Mouse (Mus musculus): ENCODE results near the gene Xpr1.

Gene Xpr1

GRCm38 (mm10) chr1:155253126-155253525 is 164.1 kb downstream of the Xpr1 start:
- no peak for DNase-seq (ENCODE audit: extremely low read depth, low read depth, low spot score)

GRCm38 (mm10) chr1:155252631-155253121 is 164.5 kb downstream of the Xpr1 start:
- no peak for DNase-seq (ENCODE audit: extremely low read depth, low read depth, low spot score)

- no peak for DNase-seq (ENCODE audit: extremely low read depth, low read depth, low spot score)
Observed at GRCm38 (mm10) chr1:155251596-155251995, 165.6 kb downstream of the Xpr1 start.

- no peak for DNase-seq (ENCODE audit: extremely low read depth, low read depth, low spot score)
Observed at GRCm38 (mm10) chr1:155250531-155251135, 166.6 kb downstream of the Xpr1 start.

GRCm38 (mm10) chr1:155249896-155250295 is 167.3 kb downstream of the Xpr1 start:
- DNase-seq (ENCODE audit: extremely low read depth, low read depth, low spot score) = no peak

GRCm38 (mm10) chr1:155248041-155248440 is 169.2 kb downstream of the Xpr1 start:
- no peak for DNase-seq (ENCODE audit: extremely low read depth, low read depth, low spot score)

- DNase-seq (ENCODE audit: extremely low read depth, low read depth, low spot score) = no peak
Observed at GRCm38 (mm10) chr1:155247441-155247840, 169.8 kb downstream of the Xpr1 start.

GRCm38 (mm10) chr1:155245516-155245915 is 171.7 kb downstream of the Xpr1 start:
- DNase-seq (ENCODE audit: extremely low read depth, low read depth, low spot score) = no peak

GRCm38 (mm10) chr1:155244771-155245211 is 172.4 kb downstream of the Xpr1 start:
- DNase-seq (ENCODE audit: extremely low read depth, low read depth, low spot score) = no peak

- DNase-seq (ENCODE audit: extremely low read depth, low read depth, low spot score) = no peak
Observed at GRCm38 (mm10) chr1:155243797-155244770, 173.1 kb downstream of the Xpr1 start, which contains the start of gene BC034090. BC034090 (minus strand) TSS chr1:155244444.

GRCm38 (mm10) chr1:155242488-155242745 is 174.8 kb downstream of the Xpr1 start:
- no peak for DNase-seq (ENCODE audit: extremely low read depth, low read depth, low spot score)

GRCm38 (mm10) chr1:155241701-155242487 is 175.3 kb downstream of the Xpr1 start:
- no peak for DNase-seq (ENCODE audit: extremely low read depth, low read depth, low spot score)

GRCm38 (mm10) chr1:155239962-155240717 is 177.1 kb downstream of the Xpr1 start:
- DNase-seq (ENCODE audit: extremely low read depth, low read depth, low spot score) = no peak

GRCm38 (mm10) chr1:155239169-155239568 is 178.0 kb downstream of the Xpr1 start:
- DNase-seq (ENCODE audit: extremely low read depth, low read depth, low spot score) = no peak

- DNase-seq (ENCODE audit: extremely low read depth, low read depth, low spot score) = no peak
Observed at GRCm38 (mm10) chr1:155238126-155238525, 179.1 kb downstream of the Xpr1 start.

- no peak for DNase-seq (ENCODE audit: extremely low read depth, low read depth, low spot score)
Observed at GRCm38 (mm10) chr1:155237390-155237789, 179.8 kb downstream of the Xpr1 start.

GRCm38 (mm10) chr1:155236306-155237024 is 180.8 kb downstream of the Xpr1 start:
- DNase-seq (ENCODE audit: extremely low read depth, low read depth, low spot score) = no peak

- no peak for DNase-seq (ENCODE audit: extremely low read depth, low read depth, low spot score)
Observed at GRCm38 (mm10) chr1:155235641-155236040, 181.6 kb downstream of the Xpr1 start.

- DNase-seq (ENCODE audit: extremely low read depth, low read depth, low spot score) = no peak
Observed at GRCm38 (mm10) chr1:155233931-155234607, 183.1 kb downstream of the Xpr1 start.
